Mouse (Mus musculus) liver, postnatal 0 days (tissue): ENCODE measurements around the gene Hist2h2ab. TPM values are rescaled to one million over a fixed set of nuclear protein-coding genes. Genes with fewer than 3 reads are reported as not detected.
"Not testable (repeated sequence)": the region's sequence is repeated elsewhere in the genome, so short reads cannot be mapped to it uniquely, and the experiment has no call there.

ENCODE experiments used
- ATAC-seq: fragments of 200-750 bp; cut with Nextera tagmentation; 2 replicates; pipeline ENCODE4 v1.8.0; 2017; ENCODE audit warnings: mild to moderate bottlenecking, moderate library complexity
- DNase-seq: peaks from one replicate; pipeline ENCODE4 v3.0.0-alpha.2; 2016
- H3K27ac ChIP-seq: fragments of 300-500 bp; sonication (generic); 2 replicates; pipeline ENCODE4 v1.5.1; 2014; ENCODE audit warnings: antibody characterized with exemption, moderate library complexity, mild to moderate bottlenecking, low read depth
- H3K27me3 ChIP-seq: fragments of 300-500 bp; sonication (generic); 2 replicates; pipeline ENCODE4 v1.6.1; 2014; ENCODE audit warnings: low read length, control low read depth, mixed read lengths; ENCODE audit not compliant: insufficient read depth
- H3K36me3 ChIP-seq: fragments of 300-500 bp; sonication (generic); replicated peaks from 2 replicates; pipeline ENCODE4 v1.6.1; 2014; ENCODE audit warnings: mild to moderate bottlenecking, control low read depth, low read length, moderate library complexity, mixed read lengths; ENCODE audit not compliant: insufficient read depth
- H3K4me1 ChIP-seq: fragments of 300-500 bp; sonication (generic); 2 replicates; pipeline ENCODE4 v1.6.1; 2014; ENCODE audit warnings: antibody characterized with exemption, mild to moderate bottlenecking, control low read depth; ENCODE audit not compliant: insufficient read depth
- H3K4me2 ChIP-seq: fragments of 300-500 bp; sonication (generic); 2 replicates; pipeline ENCODE4 v1.6.1; 2014; ENCODE audit warnings: low read depth, mild to moderate bottlenecking, low read length, moderate library complexity, mixed read lengths
- H3K4me3 ChIP-seq: fragments of 300-500 bp; sonication (generic); 2 replicates; pipeline ENCODE4 v1.5.1; 2014; ENCODE audit warnings: low read depth, low read length
- H3K9ac ChIP-seq: fragments of 300-500 bp; sonication (generic); replicated peaks from 2 replicates; pipeline ENCODE4 v1.6.1; 2014; ENCODE audit warnings: mild to moderate bottlenecking, moderate library complexity
- H3K9me3 ChIP-seq: fragments of 300-500 bp; sonication (generic); 2 replicates; pipeline ENCODE4 v1.6.1; 2016; ENCODE audit warnings: mild to moderate bottlenecking, control low read depth, low read length, mixed read lengths
- CTCF ChIP-seq: sonication (generic); IDR thresholded peaks from 2 replicates; pipeline ENCODE4 v1.5.1; 2016; ENCODE audit warnings: antibody characterized with exemption, low read depth
- EP300 ChIP-seq: IDR thresholded peaks from 2 replicates; pipeline ENCODE4 v1.6.1; 2016; ENCODE audit warnings: antibody characterized with exemption, low read depth, mild to moderate bottlenecking
- WGBS: fragments of 180-500 bp; shearing (Covaris S2); extraction: QIAGEN DNeasy Blood & Tissue Kit; methylation state at CpG from one replicate; pipeline ENCODE4 v1.1.7; 2014; ENCODE audit not compliant: insufficient replicate concordance; 5-methylcytosine and 5-hydroxymethylcytosine counted together
- microRNA-seq: library from miRNA; unstranded; fragments of <30 nt; microRNA quantifications from one replicate; pipeline ENCODE4, GENCODE M21; 2016
- polyA plus RNA-seq: library from polyadenylated mRNA; unstranded; fragments of >200 nt; fragmentation: Nextera tagmentation; extraction: Ambion mirVana; gene quantifications from 2 replicates; pipeline ENCODE4 v1.2.1, GENCODE M21; 2015

Gene Hist2h2ab
- polyA plus RNA-seq, 1 experiment from 2014 or later: 0.46 TPM

DNA sequence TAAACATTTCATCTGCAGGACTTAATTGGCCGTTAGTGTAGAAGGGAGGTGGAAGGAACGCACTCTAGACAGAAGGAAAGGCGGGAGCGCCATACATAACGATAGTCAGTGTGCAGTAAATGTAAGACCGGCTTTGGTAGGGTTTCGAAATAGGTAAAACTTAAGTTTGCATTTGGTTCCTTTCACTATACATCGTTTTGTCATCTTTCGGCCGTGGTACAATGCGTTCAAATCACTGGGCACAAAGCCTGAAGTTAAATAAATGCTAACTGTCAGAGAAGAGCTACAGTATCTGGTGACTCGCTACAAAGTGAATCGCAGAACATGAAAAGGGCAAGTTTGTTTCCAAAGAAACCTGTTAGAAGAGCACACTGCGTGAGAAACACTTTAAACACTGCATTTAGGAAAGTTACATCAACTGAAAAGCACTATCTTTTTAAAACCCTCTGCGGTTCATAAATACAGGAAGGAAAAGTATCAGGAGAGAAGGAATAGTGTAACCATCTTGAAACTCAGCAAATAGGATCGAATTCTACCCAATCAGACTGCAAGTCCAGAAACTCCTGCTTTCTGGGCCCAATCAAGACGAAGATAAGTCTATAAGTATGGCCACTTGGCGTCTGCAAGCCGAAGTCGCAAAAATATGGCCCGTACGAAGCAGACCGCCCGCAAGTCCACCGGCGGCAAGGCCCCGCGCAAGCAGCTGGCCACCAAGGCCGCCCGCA, 48.5 kb downstream of the Hist2h2ab start, which contains the start of gene Hist2h3b:
Gene Hist2h3b, plus strand, starts transcription at position 604 of the 725 bp plus-strand sequence.
- peak within 1 kb of the TSS; percentile 52 for H3K4me3 ChIP-seq

DNA sequence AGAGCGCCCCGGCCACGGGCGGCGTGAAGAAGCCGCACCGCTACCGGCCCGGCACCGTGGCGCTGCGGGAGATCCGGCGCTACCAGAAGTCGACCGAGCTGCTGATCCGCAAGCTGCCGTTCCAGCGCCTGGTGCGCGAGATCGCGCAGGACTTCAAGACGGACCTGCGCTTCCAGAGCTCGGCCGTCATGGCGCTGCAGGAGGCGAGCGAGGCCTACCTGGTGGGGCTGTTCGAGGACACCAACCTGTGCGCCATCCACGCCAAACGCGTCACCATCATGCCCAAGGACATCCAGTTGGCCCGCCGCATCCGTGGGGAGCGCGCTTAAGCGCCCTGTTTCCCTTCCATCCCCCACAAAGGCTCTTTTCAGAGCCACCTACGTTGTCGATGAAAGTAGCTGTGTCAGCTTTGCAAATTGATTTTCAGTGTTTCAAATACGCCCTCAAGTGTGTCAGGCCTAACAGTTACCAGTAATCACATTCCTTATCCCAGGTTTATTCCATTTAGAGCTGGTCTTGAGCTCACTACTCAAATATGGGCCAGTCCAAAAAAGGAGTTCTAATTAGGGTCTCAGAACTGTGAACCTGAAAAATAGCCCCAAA, 49.2 kb downstream of the Hist2h2ab start:
- peak overlapping the region; percentile 85 for H3K9ac ChIP-seq
- H3K36me3 ChIP-seq, H3K27me3 ChIP-seq, H3K9me3 ChIP-seq: not testable (repeated sequence)
- H3K4me1 ChIP-seq: peaks cover 26% of the 10 kb centered on the region
- peak overlapping the region; percentile 52 for H3K4me3 ChIP-seq
- peak; percentile 52 for DNase-seq
- H3K4me2 ChIP-seq: peak overlapping the region; percentile 74
- ATAC-seq: peak; percentile 49
- WGBS: 0% methylated on average over 9 of the region's 44 CpGs
- peak overlapping the region; percentile 99 for H3K27ac ChIP-seq

More for the DNA sequence above, 48.5 kb downstream of the Hist2h2ab start, which contains the start of gene Hist2h3b:
- peak within 1 kb of the TSS; percentile 99 for H3K27ac ChIP-seq
- 22% methylated on average over 28 of the region's 30 CpGs for WGBS
- ATAC-seq (peak; percentile 49), DNase-seq (peak; percentile 82)
- H3K36me3 ChIP-seq: no peaks in the 10 kb centered on the region
- H3K9ac ChIP-seq: peak within 1 kb of the TSS; percentile 85
- H3K27me3 ChIP-seq: no peaks in the 10 kb centered on the region
- peak within 1 kb of the TSS; percentile 89 for H3K4me2 ChIP-seq
- H3K9me3 ChIP-seq: no peaks in the 10 kb centered on the region
- peaks cover 26% of the 10 kb centered on the region for H3K4me1 ChIP-seq
- TF ChIP-seq EP300 (peak; percentile 70), CTCF (no peak)

Small RNAs within 50 kb of the gene (microRNA-seq; reads per million reads assigned to microRNA genes)
- not detected for gene Gm44492
- gene Gm47311: not detected
- gene Gm47313: not detected

Other genes starting within 250 kb of the Hist2h2ab start
- 10.7 and 11.7 TPM in 2 replicates for gene Plekho1, start 223.9 kb upstream of the Hist2h2ab start, polyA plus RNA-seq
- gene Vps45, start 161.4 kb upstream of the Hist2h2ab start, polyA plus RNA-seq: 11.3 and 12.5 TPM in 2 replicates
- gene Otud7b, start 115.3 kb upstream of the Hist2h2ab start, polyA plus RNA-seq: 7.4 and 7.9 TPM in 2 replicates
- gene Mtmr11, start 57.9 kb upstream of the Hist2h2ab start, polyA plus RNA-seq: 2.7 and 3.0 TPM in 2 replicates
- gene Sf3b4, start 47.5 kb upstream of the Hist2h2ab start, polyA plus RNA-seq: 38.6 and 41.1 TPM in 2 replicates
- 0.08 and 0.09 TPM in 2 replicates for gene Sv2a, start 38.7 kb upstream of the Hist2h2ab start, polyA plus RNA-seq
- 49.2 and 49.3 TPM in 2 replicates for gene Bola1, start 156 bp upstream of the Hist2h2ab start, polyA plus RNA-seq
- 9.4 and 13.8 TPM in 2 replicates for gene Hist2h2ac, start 1.0 kb downstream of the Hist2h2ab start, polyA plus RNA-seq
- gene Hist2h2be, start 1.3 kb downstream of the Hist2h2ab start, polyA plus RNA-seq: 4.1 and 4.9 TPM in 2 replicates
- gene Hist2h3c2, start 19.3 kb downstream of the Hist2h2ab start, polyA plus RNA-seq: 5.0 and 8.1 TPM in 2 replicates
- gene Hist2h2aa2, start 20.4 kb downstream of the Hist2h2ab start, polyA plus RNA-seq: 224 and 229 TPM in 2 replicates
- 107 and 123 TPM in 2 replicates for gene Hist2h2aa1, start 25.6 kb downstream of the Hist2h2ab start, polyA plus RNA-seq
- 0.78 and 1.5 TPM in 2 replicates for gene Hist2h3c1, start 26.8 kb downstream of the Hist2h2ab start, polyA plus RNA-seq
- 40.3 and 56.7 TPM in 2 replicates for gene Hist2h4, start 43.4 kb downstream of the Hist2h2ab start, polyA plus RNA-seq
- 56.1 and 84.5 TPM in 2 replicates for gene Hist2h3b, start 48.8 kb downstream of the Hist2h2ab start, polyA plus RNA-seq
- gene Hist2h2bb, start 49.9 kb downstream of the Hist2h2ab start, polyA plus RNA-seq: 9.4 and 11.0 TPM in 2 replicates
- 6.2 and 8.7 TPM in 2 replicates for gene Fcgr1, start 74.1 kb downstream of the Hist2h2ab start, polyA plus RNA-seq
- gene BC107364, start 232.4 kb downstream of the Hist2h2ab start, polyA plus RNA-seq: not detected in 2 replicates